ENCODE assay signal across 9 mouse cellular contexts in genomic region chr8:71670198-71670597, GRCm38 (mm10). TPM values are rescaled to one million over a fixed set of nuclear protein-coding genes. Genes with fewer than 3 reads are reported as not detected.
DNase-seq lines count a peak whose midpoint lies in the region; ATAC-seq and TF ChIP-seq lines count a peak whose summit lies in the region.
"Had no signal": no experiment of that assay in that cellular context is flagged by ENCODE, and none has a peak within 500 bp of the region (broad histone marks: within the 10 kb centered on the region; RNA-seq: fewer than 3 reads in every experiment).

No protein-coding gene starts in this region.

- WGBS in neural tube, embryonic 11.5 days = 8% methylated on average over 11 of the region's 12 CpGs
- WGBS in liver, embryonic 12.5 days (ENCODE audit: insufficient replicate concordance) = 22% methylated on average over 12 of the region's 12 CpGs
- 13% methylated on average over 8 of the region's 12 CpGs for WGBS in stomach, postnatal 0 days

- peak overlapping the region; percentile 68 for H3K4me3 ChIP-seq in neural tube, embryonic 11.5 days (ENCODE audit: low read depth, low read length)
- H3K4me3 ChIP-seq in liver, embryonic 12.5 days = peak overlapping the region; percentile 58
- peak overlapping the region; percentile 48; the same call in 1 of the 2 replicates for H3K4me3 ChIP-seq in stomach, postnatal 0 days (ENCODE audit: low read depth, low read length)

- H3K4me1 ChIP-seq in neural tube, embryonic 11.5 days (ENCODE audit: control insufficient read depth, insufficient read depth, low read length) = peaks cover 13% of the 10 kb centered on the region
- peaks cover 52% of the 10 kb centered on the region for H3K4me1 ChIP-seq in liver, embryonic 12.5 days
- H3K4me1 ChIP-seq in stomach, postnatal 0 days (replicated peaks; ENCODE audit: control insufficient read depth, insufficient read depth) = peaks cover 7% of the 10 kb centered on the region; the same call in 1 of the 2 replicates

- H3K36me3 ChIP-seq in neural tube, embryonic 11.5 days (ENCODE audit: control insufficient read depth, insufficient read depth, low read length) = no peaks in the 10 kb centered on the region
- H3K36me3 ChIP-seq in liver, embryonic 12.5 days = no peaks in the 10 kb centered on the region
- H3K36me3 ChIP-seq in stomach, postnatal 0 days (ENCODE audit: control insufficient read depth, insufficient read depth, low read length) = no peaks in the 10 kb centered on the region

- H3K9ac ChIP-seq in neural tube, embryonic 11.5 days (ENCODE audit: low read length) = peak overlapping the region; percentile 46; the same call in 1 of the 2 replicates
- H3K9ac ChIP-seq in liver, embryonic 12.5 days = no peak overlapping the region
- no peak overlapping the region for H3K9ac ChIP-seq in stomach, postnatal 0 days (ENCODE audit: low read length)

- H3K27me3 ChIP-seq in neural tube, embryonic 11.5 days (ENCODE audit: control insufficient read depth, insufficient read depth, low read length) = peaks cover 16% of the 10 kb centered on the region
- H3K27me3 ChIP-seq in liver, embryonic 12.5 days (replicated peaks) = peaks cover 59% of the 10 kb centered on the region
- no peaks in the 10 kb centered on the region for H3K27me3 ChIP-seq in stomach, postnatal 0 days (ENCODE audit: control insufficient read depth, insufficient read depth, low read length)

- DNase-seq in cerebellum, adult 11-12 months = peak; percentile 70
- no peak for DNase-seq in cerebellum, postnatal 4 days (ENCODE audit: low spot score in 2 of 2)
- DNase-seq in neural tube, embryonic 11.5 days (ENCODE audit: low spot score) = no peak
- no peak for DNase-seq in neural tube, embryonic 10.5 days (ENCODE audit: extremely low spot score, low spot score)
- no peak for DNase-seq in stomach, postnatal 0 days (ENCODE audit: low spot score)
- DNase-seq in thymus, postnatal 25 days = no peak
- DNase-seq in ovary, postnatal 36 days (ENCODE audit: low spot score) = no peak
- DNase-seq: heart, postnatal 36 days had no signal

- peak; percentile 7 for ATAC-seq in neural tube, embryonic 11.5 days (ENCODE audit: insufficient read depth, low FRiP score, low TSS enrichment)
- no peak for ATAC-seq in liver, embryonic 12.5 days
- no peak for ATAC-seq in stomach, postnatal 0 days (ENCODE audit: low FRiP score, low TSS enrichment)

- TF ChIP-seq EP300 in stomach, postnatal 0 days (optimal IDR thresholded peaks at IDR 0.05) = no peak

- no peak overlapping the region for H3K27ac ChIP-seq in neural tube, embryonic 11.5 days (ENCODE audit: low read depth, low read length)
- no peak overlapping the region for H3K27ac ChIP-seq in liver, embryonic 12.5 days
- H3K27ac ChIP-seq in stomach, postnatal 0 days (replicated peaks) = no peak overlapping the region

- H3K4me2 ChIP-seq in neural tube, embryonic 11.5 days (ENCODE audit: low read depth) = peak overlapping the region; percentile 91
- peak overlapping the region; percentile 92 for H3K4me2 ChIP-seq in liver, embryonic 12.5 days
- peak overlapping the region; percentile 92 for H3K4me2 ChIP-seq in stomach, postnatal 0 days (replicated peaks; ENCODE audit: low read depth)

- TF ChIP-seq CTCF in stomach, postnatal 0 days (IDR thresholded peaks at IDR 0.05; ENCODE audit: low read depth) = no peak

- no peaks in the 10 kb centered on the region for H3K9me3 ChIP-seq in neural tube, embryonic 11.5 days (ENCODE audit: control insufficient read depth, low read length)
- H3K9me3 ChIP-seq in liver, embryonic 12.5 days (replicated peaks) = no peaks in the 10 kb centered on the region
- no peaks in the 10 kb centered on the region for H3K9me3 ChIP-seq in stomach, postnatal 0 days (ENCODE audit: control insufficient read depth, low read length)

RNA-seq across cellular contexts. Expression of gene Unc13a, which starts 1.4 kb away (rescaled TPM):
- 6.5 and 7.7 TPM in 2 replicates for polyA plus RNA-seq in neural tube, embryonic 11.5 days (2014; fragmentation: Nextera tagmentation; extraction: Ambion mirVana)
- polyA plus RNA-seq in liver, embryonic 12.5 days (2016; fragmentation: Nextera tagmentation; extraction: Ambion mirVana) = 0.22 and 0.31 TPM in 2 replicates
- 0.46 and 0.52 TPM in 2 replicates for polyA plus RNA-seq in stomach, postnatal 0 days (2015; fragmentation: Nextera tagmentation; extraction: Ambion mirVana)

RNA-seq across cellular contexts. Expression of gene Jak3, which starts 5.9 kb away (rescaled TPM):
- polyA plus RNA-seq in neural tube, embryonic 11.5 days (2014; fragmentation: Nextera tagmentation; extraction: Ambion mirVana) = 1.6 and 2.0 TPM in 2 replicates
- 9.2 and 10.4 TPM in 2 replicates for polyA plus RNA-seq in liver, embryonic 12.5 days (2016; fragmentation: Nextera tagmentation; extraction: Ambion mirVana)
- polyA plus RNA-seq in stomach, postnatal 0 days (2015; fragmentation: Nextera tagmentation; extraction: Ambion mirVana) = 4.6 and 5.4 TPM in 2 replicates

RNA-seq across cellular contexts. Expression of gene Insl3, which starts 18.8 kb away (rescaled TPM):
- not detected in 2 replicates for polyA plus RNA-seq in neural tube, embryonic 11.5 days (2014; fragmentation: Nextera tagmentation; extraction: Ambion mirVana)
- 1.5 and 2.1 TPM in 2 replicates for polyA plus RNA-seq in liver, embryonic 12.5 days (2016; fragmentation: Nextera tagmentation; extraction: Ambion mirVana)
- polyA plus RNA-seq in stomach, postnatal 0 days (2015; fragmentation: Nextera tagmentation; extraction: Ambion mirVana) = 1.9 and 2.6 TPM in 2 replicates

RNA-seq across cellular contexts. Expression of gene B3gnt3, which starts 31.4 kb away (rescaled TPM):
- 0.33 and 0.59 TPM in 2 replicates for polyA plus RNA-seq in neural tube, embryonic 11.5 days (2014; fragmentation: Nextera tagmentation; extraction: Ambion mirVana)
- polyA plus RNA-seq in liver, embryonic 12.5 days (2016; fragmentation: Nextera tagmentation; extraction: Ambion mirVana) = 3.6 and 4.2 TPM in 2 replicates
- polyA plus RNA-seq in stomach, postnatal 0 days (2015; fragmentation: Nextera tagmentation; extraction: Ambion mirVana) = 35.9 and 36.9 TPM in 2 replicates

RNA-seq across cellular contexts. Expression of gene Fcho1, which starts 55.3 kb away (rescaled TPM):
- polyA plus RNA-seq in neural tube, embryonic 11.5 days (2014; fragmentation: Nextera tagmentation; extraction: Ambion mirVana) = 12.3 and 12.4 TPM in 2 replicates
- polyA plus RNA-seq in liver, embryonic 12.5 days (2016; fragmentation: Nextera tagmentation; extraction: Ambion mirVana) = 19.5 and 20.6 TPM in 2 replicates
- polyA plus RNA-seq in stomach, postnatal 0 days (2015; fragmentation: Nextera tagmentation; extraction: Ambion mirVana) = 4.8 and 5.9 TPM in 2 replicates
